Mouse (Mus musculus): ENCODE measurements at regions not wholly inside any gene's neighbourhood (a gene's known extent, or its start where the extent isn't known, plus 50 kb on each side); places are given as distances from the start of the nearest gene placed in this dataset.

DNA sequence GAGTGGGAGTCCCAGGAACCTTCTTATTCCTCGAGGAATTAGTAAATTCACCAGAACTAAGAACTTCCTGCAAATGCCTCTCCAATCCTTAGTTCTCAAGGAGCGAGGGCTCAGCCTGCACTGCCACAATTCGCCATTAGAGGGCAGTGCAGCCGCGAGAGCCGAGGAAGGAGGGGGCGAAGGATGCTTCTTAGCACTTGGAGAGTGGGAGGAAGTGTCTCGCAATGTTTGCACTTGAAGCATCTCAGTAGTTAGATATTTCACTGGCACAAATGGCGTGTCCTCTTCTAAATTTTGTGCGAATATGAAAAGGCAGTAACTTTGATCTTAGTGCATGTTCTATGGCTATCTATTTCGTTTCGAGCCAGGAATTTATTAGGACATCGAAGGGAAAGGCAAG, 59.0 kb upstream of the Slc30a5 start:
- TF ChIP-seq CTCF (IDR thresholded peaks at IDR 0.05; ENCODE audit: low read depth) = peak; percentile 99
- H3K4me3 ChIP-seq (ENCODE audit: low read depth, low read length) = peak overlapping the region; percentile 35
- H3K27ac ChIP-seq (ENCODE audit: low read depth, low read length) = peak overlapping the region; percentile 74
- peak overlapping the region; percentile 40; the same call in 1 of the 2 replicates for H3K9ac ChIP-seq
- H3K27me3 ChIP-seq (ENCODE audit: insufficient read depth, low read length) = no peaks in the 10 kb centered on the region
- no peaks in the 10 kb centered on the region for H3K36me3 ChIP-seq (ENCODE audit: insufficient read depth)
- H3K4me2 ChIP-seq (ENCODE audit: low read depth) = peak overlapping the region; percentile 58
- no peaks in the 10 kb centered on the region for H3K9me3 ChIP-seq (ENCODE audit: low read length)
- no peaks in the 10 kb centered on the region for H3K4me1 ChIP-seq (ENCODE audit: insufficient read depth)
- DNase-seq (peak; percentile 94), ATAC-seq (peak; percentile 91)
- 12% methylated on average over 13 of the region's 13 CpGs for WGBS

DNA sequence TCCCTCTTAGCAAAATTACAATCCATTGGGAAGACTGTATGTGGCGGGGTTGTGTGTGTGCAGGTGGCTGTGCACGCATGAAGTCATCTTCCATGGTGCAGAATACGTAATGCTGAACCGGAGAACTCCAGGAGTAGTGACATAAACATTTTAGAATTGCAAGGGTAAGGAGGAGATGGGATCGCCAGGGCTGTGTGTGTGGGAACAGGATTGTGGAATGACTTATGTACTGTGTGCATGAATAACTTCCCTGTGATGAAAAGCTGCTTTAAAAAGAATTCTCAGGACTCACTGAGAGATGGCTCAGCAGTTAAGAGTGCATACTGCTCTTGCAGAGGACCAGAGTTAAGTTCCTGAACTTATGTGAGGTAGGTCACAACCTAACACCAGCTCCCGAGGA, 57.2 kb upstream of the Slc30a5 start:
- Histone ChIP-seq H3K9me3 (ENCODE audit: low read length) (no peaks in the 10 kb centered on the region), H3K4me1 (ENCODE audit: insufficient read depth) (no peaks in the 10 kb centered on the region), H3K9ac (no peak overlapping the region), H3K36me3 (ENCODE audit: insufficient read depth) (no peaks in the 10 kb centered on the region), H3K4me2 (ENCODE audit: low read depth) (no peak overlapping the region), H3K4me3 (ENCODE audit: low read depth, low read length) (no peak overlapping the region), H3K27ac (ENCODE audit: low read depth, low read length) (no peak overlapping the region), H3K27me3 (ENCODE audit: insufficient read depth, low read length) (no peaks in the 10 kb centered on the region)
- no peak for ATAC-seq
- no peak for TF ChIP-seq CTCF (IDR thresholded peaks at IDR 0.05; ENCODE audit: low read depth)
- no peak for DNase-seq
- WGBS = 76% methylated on average over 6 of the region's 6 CpGs

DNA sequence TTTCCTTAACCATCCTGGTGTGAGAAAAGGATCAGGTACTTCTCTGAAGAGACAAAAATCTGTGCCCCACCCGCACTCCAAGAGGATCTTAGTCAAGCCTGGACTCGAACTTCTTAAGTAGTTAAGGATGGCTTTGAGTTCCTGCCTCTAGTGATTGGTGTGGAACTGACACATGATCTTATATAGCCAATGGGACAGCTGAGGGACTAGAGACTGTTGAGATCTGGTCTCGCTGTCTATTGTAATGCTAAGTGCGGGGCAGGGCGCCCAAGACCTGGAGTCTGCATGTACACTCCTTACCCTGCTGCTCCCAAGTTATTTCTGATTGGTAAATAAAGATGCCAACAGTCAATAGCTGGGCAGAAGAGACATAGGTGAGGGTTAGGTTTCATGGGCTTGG, 55.3 kb upstream of the Slc30a5 start:
- no peak overlapping the region for H3K4me2 ChIP-seq (ENCODE audit: low read depth)
- no peak for TF ChIP-seq CTCF (IDR thresholded peaks at IDR 0.05; ENCODE audit: low read depth)
- no peaks in the 10 kb centered on the region for H3K27me3 ChIP-seq (ENCODE audit: insufficient read depth, low read length)
- no peak for DNase-seq
- H3K4me1 ChIP-seq (ENCODE audit: insufficient read depth) = no peaks in the 10 kb centered on the region
- no peak overlapping the region for H3K27ac ChIP-seq (ENCODE audit: low read depth, low read length)
- H3K36me3 ChIP-seq (ENCODE audit: insufficient read depth) = no peaks in the 10 kb centered on the region
- no peak for ATAC-seq
- H3K9me3 ChIP-seq (ENCODE audit: low read length) = no peaks in the 10 kb centered on the region
- 87% methylated on average over 5 of the region's 5 CpGs for WGBS
- no peak overlapping the region for H3K9ac ChIP-seq
- no peak overlapping the region for H3K4me3 ChIP-seq (ENCODE audit: low read depth, low read length)

DNA sequence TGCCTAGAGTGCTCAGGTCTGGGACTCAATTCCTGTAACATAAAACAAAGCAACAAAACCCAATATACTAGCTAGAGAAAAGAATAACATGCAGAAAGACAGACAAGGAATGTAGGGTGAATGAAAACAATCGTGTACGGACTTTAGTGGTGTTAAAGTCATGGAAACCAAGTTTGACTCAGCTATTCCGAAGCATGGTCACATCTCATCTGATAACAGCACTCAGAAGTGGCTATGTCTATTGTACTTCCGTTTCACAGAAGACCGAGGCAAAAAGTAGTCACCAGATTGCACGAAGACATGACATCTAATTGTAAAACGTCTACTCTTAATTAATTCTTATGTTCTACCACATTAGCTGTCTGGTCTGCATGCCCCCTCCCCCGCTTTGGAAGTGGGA, 50.5 kb upstream of the Slc30a5 start:
- TF ChIP-seq CTCF (IDR thresholded peaks at IDR 0.05; ENCODE audit: low read depth) = no peak
- Histone ChIP-seq H3K27ac (ENCODE audit: low read depth, low read length) (no peak overlapping the region), H3K4me2 (ENCODE audit: low read depth) (no peak overlapping the region), H3K4me3 (ENCODE audit: low read depth, low read length) (no peak overlapping the region), H3K4me1 (ENCODE audit: insufficient read depth) (no peaks in the 10 kb centered on the region), H3K9ac (no peak overlapping the region), H3K9me3 (ENCODE audit: low read length) (no peaks in the 10 kb centered on the region), H3K27me3 (ENCODE audit: insufficient read depth, low read length) (no peaks in the 10 kb centered on the region), H3K36me3 (ENCODE audit: insufficient read depth) (no peaks in the 10 kb centered on the region)
- no peak for ATAC-seq
- WGBS = 81% methylated on average over 8 of the region's 8 CpGs
- DNase-seq = no peak

All from forebrain, postnatal 0 days (tissue).